Mouse (Mus musculus) embryonic facial prominence, embryonic 10.5 days (tissue): Measurements from ENCODE around the gene Ptprd. TPM values are rescaled to one million over a fixed set of nuclear protein-coding genes. Genes with fewer than 3 reads are reported as not detected.

Experiments used
- DNase-seq: peaks from one replicate; pipeline ENCODE4 v3.0.0-alpha.2; 2017; ENCODE audit warnings: low spot score
- H3K27ac ChIP-seq: fragments of 300-500 bp; sonication (generic); replicated peaks from 2 replicates; pipeline ENCODE4 v1.5.1; 2016; ENCODE audit warnings: mild to moderate bottlenecking
- H3K27me3 ChIP-seq: fragments of 300-500 bp; sonication (generic); replicated peaks from 2 replicates; pipeline ENCODE4 v1.6.1; 2016; ENCODE audit warnings: low read depth, mild to moderate bottlenecking; ENCODE audit not compliant: poor library complexity, severe bottlenecking
- H3K36me3 ChIP-seq: fragments of 300-500 bp; sonication (generic); replicated peaks from 2 replicates; pipeline ENCODE4 v1.6.1; 2016; ENCODE audit warnings: mild to moderate bottlenecking, moderate library complexity
- H3K4me1 ChIP-seq: fragments of 300-500 bp; sonication (generic); 2 replicates; pipeline ENCODE4 v1.6.1; 2016
- H3K4me3 ChIP-seq: fragments of 300-500 bp; sonication (generic); 2 replicates; pipeline ENCODE4 v1.5.1; 2016; ENCODE audit warnings: mild to moderate bottlenecking, moderate library complexity
- H3K9me3 ChIP-seq: fragments of 300-500 bp; sonication (generic); 2 replicates; pipeline ENCODE4 v1.6.1; 2016; ENCODE audit warnings: mild to moderate bottlenecking
- WGBS: fragments of 180-500 bp; shearing (Covaris S2); methylation state at CpG from one replicate; pipeline ENCODE4 v1.1.7; 2016; 5-methylcytosine and 5-hydroxymethylcytosine counted together
- polyA plus RNA-seq: library from polyadenylated mRNA; unstranded; fragments of >200 nt; fragmentation: Nextera tagmentation; extraction: Ambion mirVana; gene quantifications from 2 replicates; pipeline ENCODE4 v1.2.1, GENCODE M21; 2016

Ptprd gene
- polyA plus RNA-seq, 1 experiment from 2014 or later, result 11.7 TPM

DNA sequence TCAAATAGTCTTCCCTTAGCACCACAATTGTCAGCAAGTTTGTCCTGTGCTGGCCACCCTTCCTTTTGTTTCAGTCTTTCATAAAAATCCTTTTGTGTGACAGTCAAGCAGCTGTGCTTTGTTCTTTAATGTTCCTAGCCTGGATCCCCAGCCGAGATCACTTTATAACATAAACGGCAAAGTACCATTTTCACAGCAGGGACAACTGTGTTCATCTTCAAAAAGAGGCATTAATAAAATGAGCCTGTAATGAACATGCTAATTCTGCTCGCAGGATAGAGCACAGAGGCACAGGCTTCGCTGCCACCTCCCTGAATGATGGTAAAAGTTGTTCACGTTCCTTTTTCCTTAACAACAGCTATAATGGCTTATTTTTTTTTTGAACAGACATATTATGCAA lies 1972.7 kb downstream of the Ptprd start:
- WGBS, result 69% methylated on average over 5 of the region's 5 CpGs
- no peak overlapping the region for H3K27ac ChIP-seq
- H3K36me3 ChIP-seq, result no peaks in the 10 kb centered on the region
- no peaks in the 10 kb centered on the region for H3K4me1 ChIP-seq
- H3K9me3 ChIP-seq, result no peaks in the 10 kb centered on the region
- no peak for DNase-seq
- no peaks in the 10 kb centered on the region for H3K27me3 ChIP-seq
- no peak overlapping the region for H3K4me3 ChIP-seq

DNA sequence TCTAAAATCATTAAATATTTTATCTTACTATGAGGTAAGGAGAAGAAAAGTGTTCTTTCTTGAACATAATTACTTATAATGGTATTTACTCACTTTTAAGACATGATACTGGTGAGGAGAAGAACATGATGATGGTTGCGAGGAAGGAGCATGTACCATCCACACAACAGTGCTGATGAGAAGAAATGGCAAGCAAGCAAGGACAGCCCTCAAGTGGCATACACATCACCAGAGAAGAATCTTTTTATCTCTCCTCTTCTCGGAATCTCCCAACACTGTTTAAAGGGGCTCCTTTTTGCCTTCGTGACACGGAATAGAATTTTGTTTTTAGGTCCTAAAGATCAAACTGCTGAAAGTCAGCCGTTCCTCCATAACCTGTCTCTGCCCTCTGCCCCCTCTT lies 1973.2 kb downstream of the Ptprd start:
- Histone ChIP-seq H3K27ac (no peak overlapping the region), H3K4me3 (no peak overlapping the region), H3K4me1 (no peaks in the 10 kb centered on the region), H3K36me3 (no peaks in the 10 kb centered on the region), H3K9me3 (no peaks in the 10 kb centered on the region), H3K27me3 (no peaks in the 10 kb centered on the region)
- WGBS, result 78% methylated on average over 5 of the region's 5 CpGs
- no peak for DNase-seq

DNA sequence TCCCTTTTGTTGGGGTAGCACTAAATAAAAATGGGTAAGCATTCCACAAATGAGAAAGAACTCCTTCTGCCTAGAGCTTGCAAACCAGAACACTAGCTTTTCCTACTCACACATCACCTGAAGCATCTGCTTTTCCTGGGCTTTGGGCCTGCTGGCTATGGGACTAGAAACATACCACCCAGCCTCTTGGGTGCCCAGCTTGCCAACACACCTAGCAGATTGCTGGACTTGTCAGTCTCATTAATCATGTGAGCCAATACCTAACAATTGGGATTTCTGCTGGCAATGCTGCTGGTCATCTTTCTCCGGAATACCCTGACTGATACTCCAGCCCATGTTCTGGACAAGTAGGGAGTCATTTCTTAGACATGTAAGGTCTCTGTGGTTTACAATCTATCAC lies 1973.9 kb downstream of the Ptprd start:
- Histone ChIP-seq H3K27ac (no peak overlapping the region), H3K4me3 (no peak overlapping the region), H3K36me3 (no peaks in the 10 kb centered on the region), H3K9me3 (no peaks in the 10 kb centered on the region), H3K4me1 (no peaks in the 10 kb centered on the region), H3K27me3 (no peaks in the 10 kb centered on the region)
- no peak for DNase-seq
- 87% methylated on average over 1 of the region's 1 CpGs for WGBS

DNA sequence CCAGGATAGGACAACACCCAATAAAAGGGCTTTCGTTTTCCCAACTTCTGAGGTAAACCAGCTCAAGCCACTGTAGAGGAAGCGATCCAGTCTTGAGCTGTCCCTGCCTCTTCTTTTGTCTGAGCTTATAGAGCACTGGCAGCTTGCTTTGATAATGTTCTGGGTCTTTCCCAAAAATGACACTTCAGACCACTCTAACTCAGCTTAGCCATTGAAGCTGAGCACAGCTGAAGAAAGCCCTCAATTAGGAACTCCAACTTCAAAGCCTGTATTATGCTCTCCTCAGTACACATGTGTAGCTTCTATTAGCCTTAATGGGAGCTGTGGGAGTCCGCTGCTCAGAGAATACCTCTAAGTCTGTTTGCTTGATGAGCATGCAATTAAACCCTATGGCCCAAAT lies 1988.0 kb downstream of the Ptprd start:
- no peaks in the 10 kb centered on the region for H3K36me3 ChIP-seq
- 0 out of 2 replicates have a peak, but pooled peaks cover 2% of the 10 kb centered on the region for H3K4me1 ChIP-seq
- no peak for DNase-seq
- no peaks in the 10 kb centered on the region for H3K27me3 ChIP-seq
- no peak overlapping the region for H3K4me3 ChIP-seq
- whole genome bisulfite sequencing, result 65% methylated on average over 3 of the region's 3 CpGs
- H3K9me3 ChIP-seq, result no peaks in the 10 kb centered on the region
- no peak overlapping the region for H3K27ac ChIP-seq

DNA sequence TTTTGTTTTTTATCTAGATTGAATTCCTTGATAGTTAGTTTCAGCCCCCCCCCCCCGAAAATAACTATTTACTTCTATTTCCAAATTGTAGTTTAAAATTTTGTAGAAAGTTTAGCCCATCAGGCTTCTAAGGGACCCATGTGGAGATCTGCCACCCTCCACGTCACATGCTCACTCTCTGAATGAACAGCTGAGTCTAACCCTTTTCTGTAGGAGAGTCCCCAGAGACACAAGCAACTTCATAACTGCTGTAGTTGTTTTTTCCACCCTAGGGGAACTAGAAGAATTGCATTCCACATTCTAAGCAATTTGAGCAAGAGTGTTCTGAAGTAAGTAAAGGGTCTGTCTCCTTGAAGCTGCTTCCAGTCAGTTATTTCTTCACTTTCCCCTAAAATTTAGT lies 1989.2 kb downstream of the Ptprd start:
- 0 out of 2 replicates have a peak, but pooled peaks cover 2% of the 10 kb centered on the region for H3K4me1 ChIP-seq
- H3K27ac ChIP-seq, result no peak overlapping the region
- DNase-seq, result no peak
- H3K36me3 ChIP-seq, result no peaks in the 10 kb centered on the region
- no peaks in the 10 kb centered on the region for H3K27me3 ChIP-seq
- 39% methylated on average over 2 of the region's 2 CpGs for WGBS
- H3K4me3 ChIP-seq, result no peak overlapping the region
- no peaks in the 10 kb centered on the region for H3K9me3 ChIP-seq

DNA sequence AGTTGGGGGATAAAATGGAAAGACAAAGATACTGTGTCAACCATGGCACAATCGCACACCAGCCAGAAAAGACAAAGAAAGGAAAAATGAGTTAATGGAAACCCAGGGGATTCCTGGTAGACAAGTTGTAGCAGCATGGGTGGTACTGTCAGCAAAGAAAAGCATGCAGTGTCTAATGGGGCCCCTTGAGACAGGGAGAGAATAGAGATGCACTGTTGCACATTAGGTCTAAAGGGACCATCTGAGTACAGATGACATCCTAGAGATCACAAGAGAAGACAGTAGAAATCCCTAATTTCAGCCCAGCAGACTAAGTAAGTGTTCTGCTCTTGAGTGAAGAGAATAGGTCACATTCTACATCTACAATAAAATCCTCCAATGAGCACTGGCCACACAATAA lies 1993.7 kb downstream of the Ptprd start:
- DNase-seq, result no peak
- Histone ChIP-seq H3K4me3 (no peak overlapping the region), H3K36me3 (no peaks in the 10 kb centered on the region), H3K27me3 (no peaks in the 10 kb centered on the region), H3K4me1 (0 out of 2 replicates have a peak, but pooled peaks cover 1% of the 10 kb centered on the region), H3K9me3 (no peaks in the 10 kb centered on the region), H3K27ac (no peak overlapping the region)
- WGBS, result 88% methylated on average over 1 of the region's 1 CpGs

DNA sequence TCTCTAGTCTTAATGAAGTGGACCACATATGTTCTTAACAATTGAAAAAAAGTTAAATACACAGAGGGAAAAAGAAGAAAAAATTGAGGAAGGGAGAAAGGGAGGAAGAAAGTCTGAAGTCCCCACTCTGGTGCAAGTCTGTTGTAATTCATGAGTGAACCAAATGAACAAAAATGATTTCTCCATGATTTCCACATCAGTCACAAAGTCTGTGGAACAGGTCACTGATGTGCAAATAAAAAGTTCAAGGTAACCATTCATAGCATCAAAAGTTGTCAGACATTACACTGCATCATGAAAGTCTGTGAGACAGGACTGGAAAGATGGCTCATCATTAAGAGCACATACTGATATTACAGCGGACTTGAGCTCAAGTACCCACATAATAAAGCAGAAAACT lies 1996.6 kb downstream of the Ptprd start:
- Histone ChIP-seq H3K4me3 (no peak overlapping the region), H3K9me3 (no peaks in the 10 kb centered on the region), H3K4me1 (no peaks in the 10 kb centered on the region), H3K36me3 (no peaks in the 10 kb centered on the region), H3K27ac (no peak overlapping the region), H3K27me3 (no peaks in the 10 kb centered on the region)
- no peak for DNase-seq
- 94% methylated on average over 1 of the region's 1 CpGs for WGBS

DNA sequence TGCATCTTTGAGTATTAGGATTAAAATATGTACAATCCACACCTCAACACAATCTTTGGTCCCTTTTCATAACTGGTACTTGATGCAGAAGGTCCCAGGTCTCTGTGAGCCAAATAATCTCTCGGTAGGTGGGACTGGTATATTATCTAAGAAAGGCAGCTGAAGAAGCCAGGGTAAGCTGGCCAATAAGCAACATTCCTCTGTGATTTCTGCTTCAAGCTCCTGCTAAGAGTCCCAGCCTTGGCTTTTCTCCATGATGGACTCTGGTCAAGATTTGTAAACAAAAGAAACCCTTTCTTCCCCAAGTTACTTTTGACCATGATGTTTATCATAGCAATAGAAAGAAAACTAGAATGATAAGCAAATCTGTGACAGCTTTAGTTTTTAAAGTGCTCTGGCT lies 2012.4 kb downstream of the Ptprd start:
- Histone ChIP-seq H3K27me3 (no peaks in the 10 kb centered on the region), H3K36me3 (no peaks in the 10 kb centered on the region), H3K4me3 (no peak overlapping the region), H3K27ac (no peak overlapping the region), H3K9me3 (no peaks in the 10 kb centered on the region), H3K4me1 (peaks cover 7% of the 10 kb centered on the region; the same call in 1 of the 2 replicates)
- no peak for DNase-seq
- 86% methylated on average over 1 of the region's 1 CpGs for WGBS

DNA sequence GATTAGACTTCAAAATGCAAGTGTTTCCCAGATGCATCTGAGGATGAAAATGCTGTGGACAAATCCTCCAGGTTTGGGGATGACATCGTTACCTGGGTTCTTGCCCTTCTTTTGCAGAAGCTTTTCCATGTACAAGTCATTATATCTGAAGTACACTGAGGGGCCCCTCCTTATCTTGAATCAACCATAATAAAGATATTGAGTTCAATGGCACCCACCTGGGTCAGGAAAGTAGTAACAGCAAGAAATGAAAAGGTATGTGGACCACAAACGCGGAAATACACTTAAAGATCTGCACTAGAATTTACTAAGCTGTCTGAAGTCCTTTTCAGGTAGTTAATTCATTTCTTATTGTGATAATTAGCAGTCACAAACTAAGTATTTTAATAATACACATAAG lies 2017.0 kb downstream of the Ptprd start:
- Histone ChIP-seq H3K36me3 (no peaks in the 10 kb centered on the region), H3K27ac (no peak overlapping the region), H3K9me3 (no peaks in the 10 kb centered on the region), H3K27me3 (no peaks in the 10 kb centered on the region), H3K4me1 (peaks cover 7% of the 10 kb centered on the region; the same call in 1 of the 2 replicates), H3K4me3 (no peak overlapping the region)
- DNase-seq, result no peak
- 90% methylated on average over 3 of the region's 3 CpGs for WGBS

DNA sequence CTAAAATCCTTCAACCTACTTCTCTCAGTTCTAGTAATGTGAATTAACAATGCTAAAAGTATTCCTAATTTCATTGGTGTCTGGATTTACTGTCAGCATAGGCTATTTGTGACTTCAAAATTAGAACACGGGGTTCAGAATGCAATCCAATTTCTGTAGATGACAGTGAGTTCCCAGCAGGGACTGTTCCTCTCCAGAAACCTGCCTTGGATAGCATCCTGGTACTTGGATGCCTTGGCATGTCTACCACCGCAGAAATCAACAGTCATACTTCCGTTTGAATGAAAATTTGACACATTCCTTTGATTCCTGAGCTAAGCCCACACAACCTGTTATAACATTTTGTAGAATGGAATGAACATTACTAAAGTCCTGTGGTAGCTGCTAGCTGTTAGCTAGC lies 2018.3 kb downstream of the Ptprd start:
- H3K4me1 ChIP-seq, result peaks cover 7% of the 10 kb centered on the region; the same call in 1 of the 2 replicates
- no peaks in the 10 kb centered on the region for H3K36me3 ChIP-seq
- no peak for DNase-seq
- no peaks in the 10 kb centered on the region for H3K9me3 ChIP-seq
- H3K4me3 ChIP-seq, result no peak overlapping the region
- WGBS, result 88% methylated on average over 3 of the region's 3 CpGs
- no peak overlapping the region for H3K27ac ChIP-seq
- no peaks in the 10 kb centered on the region for H3K27me3 ChIP-seq

DNA sequence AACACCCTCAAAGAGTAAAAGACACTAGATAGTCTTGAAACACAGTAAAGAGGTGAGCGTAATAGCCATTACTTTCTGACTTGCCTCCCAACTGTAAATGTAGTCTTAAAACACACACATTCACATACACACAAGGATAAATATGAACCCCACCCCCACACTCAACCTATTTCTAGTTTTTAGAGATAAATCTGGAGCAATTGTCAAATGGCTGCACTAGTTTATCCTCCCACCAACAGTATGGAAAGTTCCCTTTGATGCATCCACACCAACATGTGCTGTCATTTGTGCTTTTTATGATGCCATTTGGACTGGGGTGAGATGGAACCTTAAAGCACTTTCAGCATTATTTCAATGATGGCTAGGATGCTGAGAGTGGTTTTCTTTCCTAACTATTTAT lies 2019.7 kb downstream of the Ptprd start:
- no peaks in the 10 kb centered on the region for H3K9me3 ChIP-seq
- H3K27me3 ChIP-seq, result no peaks in the 10 kb centered on the region
- peaks cover 7% of the 10 kb centered on the region; the same call in 1 of the 2 replicates for H3K4me1 ChIP-seq
- WGBS, result 92% methylated on average over 1 of the region's 1 CpGs
- no peak overlapping the region for H3K4me3 ChIP-seq
- DNase-seq, result no peak
- no peak overlapping the region for H3K27ac ChIP-seq
- H3K36me3 ChIP-seq, result no peaks in the 10 kb centered on the region

DNA sequence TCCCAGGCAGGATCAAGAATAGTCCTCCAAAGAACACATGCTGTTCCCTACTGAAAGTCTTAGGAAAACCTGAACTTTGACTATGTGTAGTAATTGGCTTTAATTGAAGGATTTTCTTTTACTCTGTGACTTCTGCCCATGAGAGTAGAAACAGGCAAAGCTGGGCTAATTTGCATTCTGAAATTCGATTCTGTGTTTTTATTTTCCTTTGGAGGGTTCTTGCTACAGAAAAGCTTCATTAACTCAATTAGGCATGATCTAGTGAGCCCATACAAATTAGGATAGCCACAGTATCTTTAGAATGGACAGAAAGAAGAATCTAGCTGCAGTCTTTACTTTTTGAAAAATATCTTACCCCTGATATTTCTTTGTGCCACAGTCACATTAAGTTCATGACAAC lies 2021.0 kb downstream of the Ptprd start:
- DNase-seq, result no peak
- WGBS, result 33% methylated on average over 1 of the region's 1 CpGs
- peaks cover 2% of the 10 kb centered on the region; the same call in 1 of the 2 replicates for H3K4me1 ChIP-seq
- H3K27ac ChIP-seq, result no peak overlapping the region
- no peaks in the 10 kb centered on the region for H3K27me3 ChIP-seq
- H3K9me3 ChIP-seq, result no peaks in the 10 kb centered on the region
- H3K4me3 ChIP-seq, result no peak overlapping the region
- H3K36me3 ChIP-seq, result no peaks in the 10 kb centered on the region

DNA sequence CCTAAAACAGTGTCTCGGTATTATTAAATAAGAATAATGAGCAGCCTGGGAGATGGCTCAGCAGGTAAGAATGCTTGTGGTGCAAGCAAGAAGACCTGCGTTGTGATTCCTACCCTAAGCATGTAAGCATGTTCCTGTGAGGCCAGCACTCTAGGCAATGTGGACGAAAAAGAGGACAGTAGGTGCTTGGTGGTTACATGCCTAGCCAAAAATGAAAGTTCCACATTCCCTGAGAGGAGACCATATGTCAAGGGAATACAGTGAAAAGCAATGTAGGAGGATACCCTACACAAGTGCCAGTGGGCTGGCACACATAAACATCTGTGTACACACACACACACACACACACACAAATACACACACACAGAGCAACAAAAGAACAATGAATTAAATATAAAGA lies 2028.7 kb downstream of the Ptprd start:
- WGBS, result 91% methylated on average over 3 of the region's 3 CpGs
- Histone ChIP-seq H3K4me1 (no peaks in the 10 kb centered on the region), H3K27me3 (no peaks in the 10 kb centered on the region), H3K4me3 (no peak overlapping the region), H3K36me3 (no peaks in the 10 kb centered on the region), H3K9me3 (no peaks in the 10 kb centered on the region), H3K27ac (no peak overlapping the region)
- no peak for DNase-seq

DNA sequence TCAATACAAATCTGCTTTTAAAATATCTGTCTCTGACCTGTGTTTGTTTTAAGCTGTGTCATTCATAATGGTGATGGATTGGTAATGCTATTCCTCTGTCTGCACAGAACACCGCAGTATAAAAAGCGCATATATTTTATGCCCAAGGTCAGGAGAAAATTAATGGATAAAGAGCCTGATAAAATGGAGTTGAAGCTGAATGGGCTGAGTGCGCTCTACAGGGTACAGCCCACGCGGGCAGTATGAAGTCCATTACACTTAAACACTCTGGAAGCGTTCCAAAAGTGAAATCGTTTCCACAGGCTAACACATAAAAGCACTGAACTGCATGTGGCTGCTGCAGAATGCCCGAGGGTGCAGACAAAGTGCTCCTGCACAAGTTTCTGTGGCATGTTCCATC lies 2032.3 kb downstream of the Ptprd start:
- no peak overlapping the region for H3K27ac ChIP-seq
- no peaks in the 10 kb centered on the region for H3K36me3 ChIP-seq
- DNase-seq, result no peak
- H3K27me3 ChIP-seq, result no peaks in the 10 kb centered on the region
- H3K9me3 ChIP-seq, result no peaks in the 10 kb centered on the region
- no peak overlapping the region for H3K4me3 ChIP-seq
- WGBS, result 81% methylated on average over 8 of the region's 8 CpGs
- H3K4me1 ChIP-seq, result no peaks in the 10 kb centered on the region
